Mouse (Mus musculus): ENCODE data around the gene Smco1. TPM values are rescaled to one million over a fixed set of nuclear protein-coding genes. Genes with fewer than 3 reads are reported as not detected.

Gene Smco1
- 0.66 and 1.2 TPM in 2 replicates for total RNA-seq (2023)

GRCm38 (mm10) chr16:32271291-32271690, at the start of gene Smco1:
Gene Smco1, plus strand, starts transcription at chr16:32271468.

GRCm38 (mm10) chr16:32246952-32247370, 24.3 kb upstream of the Smco1 start, which contains the start of the genes Fbxo45 and Wdr53:
Gene Fbxo45, minus strand, starts transcription at chr16:32247158.
Gene Wdr53, plus strand, starts transcription at chr16:32247227.

DNA sequence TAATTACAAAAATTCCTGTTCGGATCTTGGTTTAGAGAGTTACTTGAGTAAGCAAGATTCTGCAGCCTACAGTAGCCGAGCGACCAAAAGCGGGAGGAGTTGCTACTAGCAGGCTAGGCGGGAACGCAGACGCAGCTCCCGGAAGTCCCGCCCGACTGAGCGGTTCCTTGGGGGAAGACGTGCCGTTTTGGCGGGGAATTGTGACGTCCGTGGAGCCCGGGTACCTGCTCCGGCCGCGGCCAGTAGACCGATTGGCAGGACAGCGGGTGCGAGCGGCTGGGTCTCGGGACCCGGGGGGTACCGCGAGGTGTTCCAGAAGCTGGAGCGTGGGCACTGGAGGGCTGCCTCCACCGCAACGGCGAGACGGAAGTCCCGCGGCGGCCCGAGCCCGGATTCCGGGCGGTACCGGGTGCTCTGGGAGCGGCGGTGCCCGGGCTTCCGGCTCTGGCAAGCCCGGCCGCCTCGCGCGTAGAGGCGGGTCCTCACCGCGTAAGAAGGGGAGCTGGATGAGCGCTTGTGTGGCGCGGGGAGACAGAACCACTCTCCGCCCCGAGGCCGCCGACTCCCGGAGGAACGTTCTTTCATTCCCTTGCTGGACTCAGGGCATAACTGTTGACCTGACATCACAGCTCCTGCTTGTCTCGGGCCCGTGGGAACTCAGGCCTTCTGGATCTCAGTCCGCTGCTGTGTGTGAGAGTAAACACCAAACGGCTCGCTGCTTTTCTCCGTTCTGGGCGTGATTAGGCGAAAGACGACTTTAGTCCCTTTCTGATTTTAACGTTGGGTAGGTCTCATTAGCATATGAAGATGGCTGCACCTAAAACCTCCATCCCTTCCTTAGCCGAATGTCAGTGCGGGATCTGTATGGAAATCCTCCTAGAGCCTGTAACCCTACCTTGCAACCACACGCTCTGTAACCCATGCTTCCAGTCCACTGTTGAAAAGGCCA, 6.3 kb downstream of the Smco1 start, which contains the start of gene Rnf168:
Gene Rnf168 (plus strand): TSS at position 152 of the 949 bp plus-strand sequence.

Other genes starting within 250 kb of the Smco1 start
- 97.0 and 112 TPM in 2 replicates for gene Pak2, start 192.1 kb upstream of the Smco1 start, total RNA-seq (2023)
- gene Pigx, start 171.7 kb upstream of the Smco1 start, total RNA-seq (2023): 37.4 and 49.3 TPM in 2 replicates
- 33.1 and 41.5 TPM in 2 replicates for gene Cep19, start 171.7 kb upstream of the Smco1 start, total RNA-seq (2023)
- gene Nrros, start 105.9 kb upstream of the Smco1 start, total RNA-seq (2023): 114 and 161 TPM in 2 replicates
- gene Bex6, start 91.6 kb upstream of the Smco1 start, total RNA-seq (2023): 2.9 and 3.9 TPM in 2 replicates
- gene Fbxo45, start 24.3 kb upstream of the Smco1 start, total RNA-seq (2023): 6.2 and 7.2 TPM in 2 replicates
- gene Wdr53, start 24.2 kb upstream of the Smco1 start, total RNA-seq (2023): 7.9 and 8.3 TPM in 2 replicates
- gene Rnf168, start 6.0 kb downstream of the Smco1 start, total RNA-seq (2023): 15.1 and 26.6 TPM in 2 replicates
- 56.3 and 65.4 TPM in 2 replicates for gene Ubxn7, start 60.8 kb downstream of the Smco1 start, total RNA-seq (2023)
- not detected in 2 replicates for gene Tm4sf19, start 129.0 kb downstream of the Smco1 start, total RNA-seq (2023)
- 17.9 and 19.8 TPM in 2 replicates for gene Tctex1d2, start 148.2 kb downstream of the Smco1 start, total RNA-seq (2023)
- gene Pcyt1a, start 159.5 kb downstream of the Smco1 start, total RNA-seq (2023): 122 and 151 TPM in 2 replicates
- not detected in 2 replicates for gene Slc51a, start 216.4 kb downstream of the Smco1 start, total RNA-seq (2023)
- gene Zdhhc19, start 224.8 kb downstream of the Smco1 start, total RNA-seq (2023): not detected in 2 replicates

All from neutrophil, adult 65 days (primary cell).